Mouse (Mus musculus): ENCODE results near the gene Gigyf2.

Gene Gigyf2

DNA sequence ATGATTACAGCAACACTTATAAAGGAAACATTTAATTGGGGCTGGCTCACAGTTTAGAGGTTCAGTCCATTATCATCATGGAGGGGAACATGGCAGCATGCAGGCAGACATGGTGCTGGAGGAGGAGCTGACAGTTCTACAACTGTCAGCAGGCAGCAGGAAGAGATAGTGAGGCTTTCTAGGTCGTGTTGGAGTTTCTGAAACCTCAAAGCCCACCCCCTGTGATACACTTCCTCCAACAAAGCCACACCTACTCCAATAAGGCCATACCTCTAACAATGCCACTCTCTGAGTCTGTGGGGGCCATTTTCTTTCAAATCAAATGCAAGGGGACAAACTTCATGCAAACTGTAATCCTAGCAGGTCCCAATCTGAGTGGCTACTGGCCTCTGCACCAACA, 5.7 kb upstream of the Gigyf2 start:
- no peak for DNase-seq (ENCODE audit: low read depth)

DNA sequence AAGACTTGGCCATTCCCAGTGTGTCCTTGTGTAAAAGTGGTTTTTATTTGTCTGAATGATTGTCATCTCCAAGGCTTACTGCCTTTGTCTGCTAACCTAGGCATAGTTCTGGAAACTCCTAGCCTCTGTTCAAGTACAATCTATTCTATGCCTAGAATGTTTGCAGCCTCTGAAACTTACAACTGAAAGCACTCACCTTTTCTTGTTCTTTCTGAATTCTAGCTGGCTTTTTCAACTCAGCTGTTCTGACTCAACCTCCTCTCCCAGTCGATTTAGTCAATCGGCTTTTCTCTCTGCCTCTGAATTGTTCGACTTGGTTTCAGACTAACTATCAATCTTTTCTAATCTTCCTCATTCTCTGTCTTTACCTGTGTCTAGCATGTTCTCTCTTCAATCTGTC, 4.0 kb upstream of the Gigyf2 start:
- no peak for DNase-seq (ENCODE audit: low read depth)

DNA sequence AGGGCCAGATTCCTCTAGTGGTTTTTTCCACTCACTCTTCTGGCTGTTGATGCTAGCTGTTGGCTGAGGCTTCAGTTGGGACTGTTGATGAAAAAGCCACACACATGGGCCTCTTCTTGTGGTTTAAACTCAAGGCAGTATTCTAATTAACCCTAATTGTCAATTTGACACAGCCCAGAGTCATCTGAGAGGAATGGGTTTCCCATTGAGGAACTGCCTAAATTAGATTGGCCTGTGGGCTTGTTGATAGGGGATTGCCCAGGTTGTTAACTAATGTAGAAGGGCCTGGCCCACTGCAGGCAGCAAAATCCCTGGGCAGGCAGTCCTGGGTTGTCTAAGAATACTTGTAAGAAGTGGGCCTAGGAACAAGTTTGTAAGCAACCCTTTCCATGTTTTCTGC, 2.1 kb upstream of the Gigyf2 start:
- no peak for DNase-seq (ENCODE audit: low read depth)

DNA sequence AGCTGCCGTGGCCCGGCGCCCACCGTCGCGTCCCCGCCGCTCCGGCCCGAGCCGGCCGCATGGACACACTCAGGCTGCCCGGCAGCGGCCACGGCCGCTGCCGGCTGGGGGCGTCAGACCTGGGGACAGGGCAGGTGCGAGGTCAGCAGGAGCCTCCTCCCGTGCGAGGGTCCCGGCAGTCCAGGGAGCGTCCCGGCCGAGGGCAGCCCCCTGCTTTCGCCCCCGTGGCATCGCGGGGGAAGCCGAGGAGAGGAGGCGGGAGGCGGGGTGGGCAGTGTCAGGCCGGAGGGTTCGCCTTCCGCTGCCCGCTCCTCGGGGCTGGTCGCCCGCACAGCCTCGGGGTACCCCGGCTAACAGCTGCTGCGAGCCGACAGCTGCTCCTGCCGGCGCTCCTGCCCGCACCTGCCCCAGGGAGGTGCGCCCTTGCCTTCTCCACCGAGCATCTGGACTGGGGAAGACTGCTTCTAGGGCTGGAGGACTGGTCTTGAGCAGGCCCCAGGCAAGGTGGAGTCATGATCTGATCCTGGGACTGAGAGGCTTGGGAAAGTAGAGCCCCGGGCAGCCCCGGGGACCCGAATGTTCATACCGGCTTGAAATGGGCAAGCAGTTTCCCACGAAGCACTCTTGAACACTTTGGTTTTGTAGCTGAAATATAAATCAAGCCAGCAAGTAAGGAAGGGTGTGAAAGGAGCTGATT, 515 bp downstream of the Gigyf2 start:
- peak; percentile 19 for DNase-seq (ENCODE audit: low read depth)

DNA sequence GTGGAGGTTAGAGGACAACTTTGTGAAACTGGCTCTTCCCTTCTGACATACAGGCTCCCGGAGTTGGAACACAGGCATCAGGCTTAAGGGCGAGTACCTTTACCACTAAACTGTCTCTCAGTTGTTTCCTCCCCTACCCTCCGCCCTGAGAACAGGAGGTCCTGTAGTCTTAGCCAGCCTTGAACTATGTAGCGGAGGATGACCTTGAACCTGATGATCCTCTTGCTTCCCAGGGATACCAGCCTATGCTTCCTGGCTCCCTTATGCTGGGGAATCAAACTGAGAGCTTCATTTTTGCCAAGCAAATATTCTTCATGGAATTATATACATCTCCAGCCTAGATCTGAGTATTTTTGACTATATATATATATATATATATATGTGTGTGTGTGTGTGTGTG, 5.0 kb downstream of the Gigyf2 start:
- no peak for DNase-seq (ENCODE audit: low read depth)

DNA sequence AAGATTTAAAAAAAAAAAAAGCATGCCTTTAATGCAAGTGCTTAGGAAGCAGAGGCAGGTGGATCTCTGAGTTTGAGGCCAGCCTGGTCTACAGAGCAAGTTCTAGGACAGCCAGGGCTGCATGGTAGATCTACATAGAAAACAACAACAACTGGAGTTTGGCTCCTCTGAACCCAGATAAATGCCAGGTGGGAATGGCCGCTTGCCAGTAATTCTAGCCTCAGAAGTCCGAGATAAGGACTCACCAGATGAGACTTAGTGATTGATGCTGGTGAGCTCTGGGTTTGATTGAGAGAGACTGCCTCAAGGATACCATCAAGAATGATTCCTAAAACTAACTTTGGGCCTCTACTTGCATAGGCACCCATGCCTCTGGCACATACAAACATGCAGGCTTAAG, 23.8 kb downstream of the Gigyf2 start:
- DNase-seq (ENCODE audit: low read depth), result no peak

DNA sequence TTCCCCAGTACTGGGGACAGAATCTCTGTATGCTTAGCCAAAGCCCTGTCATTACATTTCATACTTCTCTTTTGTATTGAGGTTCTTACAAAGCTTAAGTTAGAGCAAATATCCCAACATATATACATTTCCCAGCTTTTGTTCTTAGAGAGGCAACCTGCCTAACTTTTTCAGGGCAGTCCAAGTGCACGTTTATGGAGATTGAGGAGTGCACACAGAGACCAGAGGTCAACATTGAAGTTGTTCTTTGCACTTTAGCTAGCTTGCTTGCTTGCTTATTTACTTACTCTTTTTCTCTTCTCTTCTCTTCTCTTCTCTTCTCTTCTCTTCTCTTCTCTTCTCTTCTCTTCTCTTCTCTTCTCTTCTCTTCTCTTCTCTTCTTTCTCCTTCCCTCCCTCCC, 33.5 kb downstream of the Gigyf2 start:
- no peak for DNase-seq (ENCODE audit: low read depth)

DNA sequence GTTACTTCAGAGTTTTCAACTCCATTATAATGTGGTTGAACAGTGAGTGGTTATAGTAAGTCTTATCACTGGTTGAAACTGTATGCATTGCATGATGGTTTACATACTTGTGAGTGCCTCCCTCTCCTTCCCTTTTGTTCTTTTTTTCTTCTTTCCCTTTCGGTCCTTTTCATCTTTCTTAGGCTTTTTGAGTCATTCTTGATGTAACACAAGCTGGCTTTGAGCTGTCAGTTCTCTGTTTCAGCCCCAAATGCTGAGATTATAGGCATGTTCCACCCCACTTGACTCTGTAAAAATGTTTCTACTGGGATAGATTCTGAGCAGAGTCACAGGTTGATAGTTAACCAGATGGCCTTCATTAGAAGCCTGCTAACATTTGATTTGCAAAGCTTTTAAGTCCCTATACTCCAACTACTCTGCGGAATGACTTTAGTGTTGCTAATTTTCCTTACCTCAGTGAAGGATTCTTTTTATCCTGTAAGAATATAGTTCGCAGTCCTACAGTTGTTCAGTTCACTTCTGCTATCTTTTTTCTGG, 51.3 kb downstream of the Gigyf2 start:
- DNase-seq (ENCODE audit: low read depth), result no peak

DNA sequence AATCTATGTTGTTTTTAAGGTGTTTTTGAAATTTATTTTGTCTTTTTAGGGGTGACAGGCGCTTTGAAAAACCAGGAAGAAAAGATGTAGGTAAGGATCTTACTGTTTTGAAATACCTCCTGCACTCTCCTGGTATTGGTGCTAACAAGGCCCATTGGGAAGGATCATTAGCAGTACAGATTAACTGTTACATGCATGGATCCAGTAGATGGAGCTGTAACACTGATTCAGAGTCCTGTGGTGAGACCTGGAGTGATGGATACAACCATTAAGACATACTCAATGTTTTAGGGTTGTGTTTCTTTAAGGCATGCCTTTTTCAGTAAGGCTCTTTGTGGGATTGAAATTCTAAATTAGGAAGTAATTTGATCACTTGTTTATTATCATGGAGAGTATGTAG, 53.1 kb downstream of the Gigyf2 start:
- DNase-seq (ENCODE audit: low read depth), result peak; percentile 8

DNA sequence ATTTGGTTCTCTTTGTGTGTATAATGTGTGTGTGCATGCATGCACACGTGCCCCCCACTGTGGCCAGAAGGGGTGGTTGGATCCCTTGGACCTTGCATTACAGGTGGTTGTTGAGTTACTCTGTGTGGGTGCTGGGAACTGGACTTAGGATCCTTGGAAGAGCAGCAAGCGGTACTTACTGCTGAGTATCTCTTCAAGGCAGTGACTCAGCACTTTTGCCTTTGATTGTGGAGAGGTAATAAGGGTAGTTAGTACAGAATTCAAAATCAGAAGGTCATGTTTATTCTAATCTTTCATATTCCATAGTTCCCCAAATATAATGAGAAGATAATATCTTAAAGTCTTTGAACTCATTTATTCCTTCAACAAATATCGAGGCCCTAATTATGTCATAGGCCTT, 54.4 kb downstream of the Gigyf2 start:
- DNase-seq (ENCODE audit: low read depth), result no peak

DNA sequence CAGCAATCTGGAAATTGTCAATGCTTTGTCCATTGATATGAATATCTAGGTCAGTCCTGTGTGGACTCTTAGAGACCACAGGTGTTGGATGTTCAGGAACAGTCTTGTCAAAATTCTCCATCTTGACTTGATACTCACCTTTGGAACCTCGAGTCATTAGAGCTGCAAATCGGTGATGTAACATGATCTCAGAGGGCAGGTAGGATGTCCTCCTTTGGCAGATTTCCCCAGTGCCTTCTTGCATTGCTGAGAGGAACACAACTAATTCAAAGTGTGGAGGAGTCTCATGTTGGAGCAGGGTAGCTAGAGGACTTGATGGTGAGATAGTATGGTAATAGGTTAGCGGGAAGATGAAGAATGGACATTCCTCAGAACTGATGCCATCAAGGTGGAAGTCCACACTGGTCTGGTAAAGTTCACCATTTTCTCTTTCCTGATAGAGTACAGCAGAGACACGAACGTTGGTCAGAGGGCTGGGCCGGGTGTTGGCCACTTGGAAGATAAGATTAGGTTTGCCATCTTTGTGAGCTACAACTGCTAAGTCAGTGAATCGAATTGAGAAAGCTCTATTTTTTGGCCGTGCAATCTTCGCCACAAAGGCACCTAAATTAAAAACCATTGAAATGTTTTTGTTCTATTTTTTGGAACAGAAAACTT, 59.8 kb downstream of the Gigyf2 start:
- no peak for DNase-seq (ENCODE audit: low read depth)

DNA sequence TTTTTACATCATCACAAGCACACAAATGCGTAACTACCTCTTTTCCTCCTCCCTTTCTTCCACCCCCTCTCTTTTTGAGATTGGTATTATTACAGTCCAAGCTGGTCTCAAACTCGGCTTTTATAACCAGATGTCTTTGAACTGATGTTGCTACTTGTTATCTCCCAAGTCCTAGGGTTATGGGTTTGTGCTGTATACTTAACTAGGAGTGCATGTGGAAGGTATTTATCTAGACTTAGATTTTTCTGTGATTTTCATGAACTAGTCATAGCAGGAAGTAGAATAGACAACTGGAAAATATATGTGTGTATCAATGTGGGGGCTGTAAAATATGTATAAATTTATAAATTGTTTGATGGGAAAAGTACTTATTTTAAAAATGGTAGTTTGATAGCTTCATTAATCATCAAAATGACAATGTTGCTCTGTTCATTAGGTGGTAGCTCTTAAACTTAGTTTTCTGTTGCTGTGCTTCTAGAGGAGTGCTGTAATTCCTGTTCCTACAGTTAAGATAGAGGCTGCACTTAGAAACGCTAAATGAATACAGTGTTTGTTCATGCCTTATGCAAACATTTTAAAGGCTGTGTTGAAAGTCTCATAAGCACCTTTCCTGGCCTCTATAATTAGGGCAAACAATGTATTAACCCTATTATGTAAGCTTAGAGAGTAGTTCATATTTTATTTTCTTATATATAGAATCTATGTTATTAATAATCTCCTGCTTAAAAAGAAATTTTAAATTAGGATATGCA, 66.8 kb downstream of the Gigyf2 start:
- DNase-seq (ENCODE audit: low read depth), result no peak

DNA sequence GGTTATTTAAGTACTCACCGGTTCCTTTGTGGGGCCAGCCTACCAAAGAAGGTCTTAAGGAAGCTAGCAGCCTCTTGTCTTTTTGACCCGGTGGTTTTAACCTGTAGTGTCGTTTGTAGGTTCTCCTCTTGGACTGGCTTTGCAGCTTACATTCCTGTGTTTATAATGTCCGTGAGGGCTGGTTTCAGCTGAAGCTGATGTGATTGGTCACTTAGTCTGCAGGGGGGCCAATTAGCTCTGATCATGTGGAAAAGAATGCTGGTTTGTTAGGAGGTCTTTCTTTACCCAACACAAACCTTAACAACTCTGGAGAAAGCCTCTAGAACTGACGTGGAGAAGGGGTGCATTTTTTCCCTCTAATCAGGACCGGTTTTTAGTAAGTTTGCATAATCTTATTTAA, 67.8 kb downstream of the Gigyf2 start, which contains the start of gene Kcnj13:
TSS of gene Kcnj13 (minus strand) at position 136 of the 400 bp plus-strand sequence.
- no peak for DNase-seq (ENCODE audit: low read depth)

DNA sequence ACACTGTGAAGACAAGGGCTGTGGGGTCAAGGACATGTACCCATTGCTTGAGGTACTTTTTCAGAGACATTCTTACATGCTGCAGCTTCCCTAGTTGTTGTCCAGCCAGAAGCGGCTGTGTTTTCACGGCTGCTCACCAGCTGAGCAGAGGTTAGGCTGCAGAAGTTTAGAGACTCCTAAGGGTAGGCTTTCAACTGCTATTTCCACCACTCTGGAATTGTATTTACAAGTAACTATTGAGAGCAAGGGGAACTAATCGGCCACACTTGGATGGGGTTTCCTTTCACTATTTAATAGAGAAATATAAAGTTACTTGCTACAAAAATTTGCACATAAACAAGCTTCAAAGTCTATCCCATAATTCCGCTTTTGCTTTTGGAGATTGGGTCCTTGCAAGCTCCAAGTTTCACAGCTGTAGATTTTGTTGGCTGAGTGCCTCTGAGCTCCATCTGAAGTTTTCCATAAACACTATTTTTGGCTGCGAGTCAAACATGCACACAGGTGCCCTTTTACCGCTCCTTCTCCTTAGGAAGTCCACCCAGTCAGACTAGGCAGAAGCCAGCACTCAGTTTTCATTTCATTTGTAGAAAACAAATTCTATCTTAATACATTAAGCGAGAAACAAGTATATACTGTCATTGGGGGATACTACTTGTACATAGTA, 70.3 kb downstream of the Gigyf2 start:
- DNase-seq (ENCODE audit: low read depth), result no peak

DNA sequence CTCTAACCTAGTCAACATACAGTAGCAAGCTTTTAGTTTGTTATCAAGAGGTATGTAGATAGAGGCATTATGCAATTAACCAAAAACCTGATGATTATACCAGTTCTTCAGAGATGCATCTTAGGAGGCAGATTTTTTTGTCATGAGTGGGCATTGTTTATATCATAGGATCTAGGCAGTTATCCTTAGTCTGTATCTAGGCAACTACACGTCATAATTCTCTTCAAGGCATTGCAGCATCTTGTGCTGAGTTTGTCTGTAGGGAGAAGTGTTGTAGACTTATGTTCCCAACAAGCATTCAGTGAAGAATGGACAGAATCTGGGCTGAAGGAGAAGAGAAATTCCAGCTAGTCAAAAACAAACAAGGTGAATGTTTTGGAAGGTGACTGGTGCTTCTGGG, 77.9 kb downstream of the Gigyf2 start:
- DNase-seq (ENCODE audit: low read depth), result no peak

DNA sequence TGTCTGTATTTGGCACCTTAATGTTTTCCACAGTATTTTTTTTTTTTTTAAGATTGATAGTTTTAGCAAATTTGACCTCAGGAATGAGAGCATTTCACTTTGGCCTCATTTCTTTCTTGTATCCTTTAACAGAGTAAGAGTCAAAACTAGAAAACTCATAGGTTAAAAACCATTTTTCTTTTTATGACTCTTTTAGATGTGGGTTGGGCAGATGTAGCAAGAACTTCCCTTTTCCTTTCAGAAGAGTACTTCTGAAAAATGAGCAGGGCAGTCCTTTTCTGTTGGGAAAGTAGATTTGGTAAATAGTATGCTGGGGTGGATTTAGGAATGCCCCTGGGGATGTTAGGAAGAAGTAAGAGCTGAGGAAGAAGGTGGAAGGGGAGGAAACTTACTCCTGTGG, 79.2 kb downstream of the Gigyf2 start:
- no peak for DNase-seq (ENCODE audit: low read depth)

DNA sequence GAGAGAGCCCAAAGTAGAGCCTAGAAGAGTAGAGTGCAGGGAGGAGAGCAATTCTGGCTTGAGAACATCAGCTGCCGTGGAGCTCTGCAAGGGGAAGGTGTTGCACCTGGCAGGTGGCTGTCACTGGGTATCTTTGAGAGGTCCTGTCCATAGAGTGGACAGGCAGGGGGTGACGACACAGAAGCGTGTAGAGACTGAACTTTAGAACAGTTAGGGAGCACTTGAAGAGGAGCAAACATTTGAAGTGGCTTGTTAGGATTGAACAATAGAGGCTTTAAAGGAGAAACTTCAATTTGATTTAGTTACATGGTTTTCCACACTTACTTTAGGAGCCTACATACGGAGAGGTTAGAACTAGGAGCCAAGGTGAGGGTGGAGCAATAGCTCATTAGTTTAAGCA, 82.6 kb downstream of the Gigyf2 start:
- DNase-seq (ENCODE audit: low read depth), result no peak

DNA sequence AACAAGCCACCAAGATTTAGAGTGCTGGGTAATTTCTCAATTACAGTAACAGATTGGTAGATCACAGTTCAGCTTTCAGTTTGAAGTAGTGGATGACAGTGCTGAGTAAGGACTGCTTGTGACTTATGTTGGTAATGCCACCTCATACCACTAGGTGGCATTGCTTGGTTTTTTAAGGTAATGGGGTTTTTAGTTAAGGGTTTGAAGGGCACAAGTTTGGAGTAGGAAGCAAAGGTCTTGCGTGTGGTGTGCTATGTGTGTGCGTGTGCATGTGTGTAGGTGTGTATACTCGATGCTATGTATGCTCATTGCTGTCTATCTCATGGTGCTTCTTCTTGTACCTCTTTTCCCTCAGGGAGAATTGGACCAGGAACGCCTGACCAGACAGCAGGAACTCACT, 91.9 kb downstream of the Gigyf2 start:
- DNase-seq (ENCODE audit: low read depth), result peak; percentile 54

DNA sequence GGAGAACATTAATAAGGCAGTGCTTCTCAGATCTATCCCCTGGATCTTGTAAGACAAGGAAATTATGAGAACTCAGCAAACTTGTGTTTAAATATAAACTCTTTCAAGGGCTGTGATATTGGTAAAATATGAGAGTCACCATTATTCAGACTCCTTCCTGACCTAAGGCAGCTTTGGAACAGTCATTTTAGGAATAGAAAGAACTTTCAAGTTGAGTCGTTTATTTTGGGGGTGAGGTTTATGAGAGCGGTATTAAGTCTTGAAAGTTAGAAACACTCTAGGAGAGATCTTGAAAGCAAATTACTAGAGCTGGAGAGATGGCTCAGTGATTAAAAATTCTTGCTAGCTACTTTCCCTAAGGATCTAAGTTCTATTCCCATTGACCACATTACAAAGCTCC, 108.3 kb downstream of the Gigyf2 start:
- DNase-seq (ENCODE audit: low read depth), result no peak

DNA sequence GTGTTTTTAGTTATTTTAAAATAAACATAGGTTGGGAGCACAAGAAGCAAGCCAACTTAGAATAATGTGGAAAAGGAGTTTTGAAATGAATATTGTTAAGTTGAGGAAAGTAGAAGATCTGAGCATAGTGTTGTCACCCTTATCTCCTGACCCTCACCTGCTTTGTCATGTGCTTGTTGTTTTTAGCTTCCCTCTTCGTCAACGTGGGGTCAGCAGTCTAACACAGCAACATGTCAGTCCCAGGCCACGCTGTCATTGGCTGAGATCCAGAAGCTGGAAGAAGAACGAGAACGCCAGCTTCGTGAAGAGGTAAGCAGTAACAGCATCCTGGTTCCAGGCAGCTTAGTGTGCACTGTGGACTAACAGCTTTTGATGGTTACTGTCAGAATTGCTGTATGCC, 109.8 kb downstream of the Gigyf2 start:
- DNase-seq (ENCODE audit: low read depth), result no peak

DNA sequence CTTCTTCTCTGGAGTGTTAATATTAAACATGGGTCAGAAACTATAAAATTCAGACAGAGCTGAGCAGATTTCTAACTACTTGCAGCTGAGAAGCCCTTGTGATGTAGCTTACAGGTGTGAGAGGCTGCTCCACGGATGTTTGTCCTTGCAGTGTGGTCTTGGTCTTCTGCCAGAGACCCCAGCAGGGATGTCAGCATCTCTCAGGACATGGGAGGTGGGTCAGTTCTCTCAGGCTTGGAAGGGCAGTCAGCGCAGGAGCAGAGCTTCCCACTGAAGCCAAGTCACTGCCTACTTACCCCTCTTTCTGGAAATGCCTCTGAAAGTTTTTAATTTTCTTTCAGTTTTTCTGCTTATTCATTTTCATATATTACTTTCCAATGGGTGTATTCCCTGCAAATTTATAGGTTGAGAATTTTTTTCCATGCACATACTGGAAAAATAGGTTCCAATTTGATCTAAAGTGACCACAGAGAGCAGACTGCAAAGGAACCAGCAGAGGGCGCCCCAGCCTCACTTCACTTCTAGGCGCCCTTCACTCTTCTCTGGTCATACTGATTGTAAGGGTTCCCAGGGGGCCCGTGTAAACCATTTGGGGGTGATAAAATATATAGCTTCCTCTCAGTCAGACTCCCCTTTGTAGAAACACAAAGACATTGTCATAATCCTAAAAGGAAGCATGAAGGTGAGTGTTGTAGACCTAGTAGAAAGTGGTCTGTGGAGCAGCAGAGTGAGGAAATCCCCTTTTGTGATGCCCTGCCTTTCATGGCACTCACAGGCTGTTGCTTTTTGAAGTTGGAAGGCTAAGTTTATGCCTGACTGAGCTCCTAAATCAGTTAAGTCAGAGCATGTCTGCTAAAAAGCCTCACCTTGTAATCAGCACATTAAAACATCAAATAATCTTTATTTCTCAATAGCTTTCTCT, 120.6 kb downstream of the Gigyf2 start:
- peak; percentile 42 for DNase-seq (ENCODE audit: low read depth)

All from c-Kit-positive CD71-negative TER-119-negative erythroid progenitor cells, embryonic 14.5 days (primary cell).